Mouse (Mus musculus) brown adipose tissue, adult 24 weeks (tissue): Measurements from ENCODE around the gene Glis1. TPM values are rescaled to one million over a fixed set of nuclear protein-coding genes. Genes with fewer than 3 reads are reported as not detected.

Experiments
- H3K27ac ChIP-seq: fragments of 200-500 bp; replicated peaks from 2 replicates; pipeline ENCODE4 v1.5.1; 2012; ENCODE audit warnings: low read depth, mild to moderate bottlenecking, low read length
- H3K4me1 ChIP-seq: fragments of 200-500 bp; 2 replicates; pipeline ENCODE4 v1.6.1; 2012; ENCODE audit warnings: low read length, mixed read lengths; ENCODE audit not compliant: control insufficient read depth, insufficient read depth, insufficient read length
- H3K4me3 ChIP-seq: fragments of 200-500 bp; 2 replicates; pipeline ENCODE4 v1.5.1; 2012; ENCODE audit warnings: low read depth, mild to moderate bottlenecking, low read length, moderate library complexity; ENCODE audit not compliant: insufficient read depth
- polyA plus RNA-seq: library from polyadenylated mRNA; stranded (reverse); fragments of >200 nt; gene quantifications from 2 replicates; pipeline ENCODE4 v1.2.4, GENCODE M21; 2012; ENCODE audit not compliant: missing spikeins, insufficient read depth, insufficient read length

Gene Glis1
- polyA plus RNA-seq, 1 experiment, result not detected

DNA sequence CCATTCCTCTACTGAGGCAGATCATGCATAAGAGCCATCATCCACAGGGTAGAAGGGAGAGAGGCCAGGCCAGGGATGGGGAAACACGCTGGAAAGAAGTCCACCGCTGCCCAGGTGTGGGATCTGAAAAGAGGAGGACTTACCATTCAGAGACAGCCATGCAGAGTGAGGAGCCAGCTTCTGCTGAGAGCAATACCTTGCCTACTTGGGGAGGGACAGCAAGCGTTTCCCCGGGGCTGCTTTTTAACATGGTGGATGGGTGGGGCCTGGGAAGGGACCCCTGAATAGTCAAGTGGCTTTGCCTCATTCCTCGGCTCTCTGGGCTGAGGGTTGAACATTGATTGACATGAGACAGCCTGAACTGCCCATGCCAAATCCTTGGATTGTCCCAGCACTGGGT, 85.7 kb downstream of the Glis1 start:
- no peak overlapping the region for H3K4me3 ChIP-seq
- no peak overlapping the region for H3K27ac ChIP-seq
- H3K4me1 ChIP-seq, result no peaks in the 10 kb centered on the region

DNA sequence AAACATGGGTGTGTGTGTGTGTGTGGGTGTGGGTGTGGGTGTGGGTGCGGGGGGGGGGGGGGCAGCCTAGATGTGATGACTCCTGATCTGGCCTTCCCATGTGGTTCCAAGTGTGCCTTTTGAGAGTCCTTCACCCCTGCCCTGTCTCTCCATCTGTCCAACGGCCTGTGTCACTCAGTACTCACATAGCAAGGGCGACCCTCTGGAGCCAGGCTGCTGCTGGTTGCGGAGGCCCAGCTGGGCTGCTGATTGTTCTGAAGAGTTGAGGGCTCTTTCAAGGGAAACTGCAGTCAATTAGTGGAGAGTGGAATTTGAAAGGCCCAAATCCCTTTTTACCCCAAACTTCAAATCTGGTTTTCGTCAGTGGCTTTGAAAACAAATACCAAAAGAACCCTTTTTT, 86.4 kb downstream of the Glis1 start:
- Histone ChIP-seq H3K4me1 (no peaks in the 10 kb centered on the region), H3K4me3 (no peak overlapping the region), H3K27ac (no peak overlapping the region)

GRCm38 (mm10) chr4:107523607-107524151, 89.3 kb downstream of the Glis1 start:
- no peak overlapping the region for H3K27ac ChIP-seq
- no peak overlapping the region for H3K4me3 ChIP-seq
- H3K4me1 ChIP-seq, result no peaks in the 10 kb centered on the region

DNA sequence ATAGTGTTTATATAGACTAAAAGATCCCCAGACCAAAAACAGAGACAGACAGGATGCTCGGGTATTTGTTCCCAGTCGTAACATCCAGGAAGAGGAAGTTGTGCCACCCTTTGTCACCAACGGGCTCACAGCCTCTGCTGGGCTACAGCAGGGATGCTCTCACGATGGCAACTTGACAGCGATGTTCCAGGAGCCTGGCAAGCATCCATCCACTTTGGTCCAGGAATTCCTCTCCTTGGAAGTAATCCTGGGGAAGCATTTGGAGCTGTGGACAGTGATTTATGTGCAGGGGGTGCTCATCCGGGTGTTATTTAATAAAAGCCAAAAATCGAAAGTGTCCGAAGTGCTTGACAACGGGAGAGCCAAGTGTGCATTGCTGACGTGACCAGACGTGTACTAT, 100.7 kb downstream of the Glis1 start:
- no peak overlapping the region for H3K4me3 ChIP-seq
- H3K4me1 ChIP-seq, result no peaks in the 10 kb centered on the region
- no peak overlapping the region for H3K27ac ChIP-seq

DNA sequence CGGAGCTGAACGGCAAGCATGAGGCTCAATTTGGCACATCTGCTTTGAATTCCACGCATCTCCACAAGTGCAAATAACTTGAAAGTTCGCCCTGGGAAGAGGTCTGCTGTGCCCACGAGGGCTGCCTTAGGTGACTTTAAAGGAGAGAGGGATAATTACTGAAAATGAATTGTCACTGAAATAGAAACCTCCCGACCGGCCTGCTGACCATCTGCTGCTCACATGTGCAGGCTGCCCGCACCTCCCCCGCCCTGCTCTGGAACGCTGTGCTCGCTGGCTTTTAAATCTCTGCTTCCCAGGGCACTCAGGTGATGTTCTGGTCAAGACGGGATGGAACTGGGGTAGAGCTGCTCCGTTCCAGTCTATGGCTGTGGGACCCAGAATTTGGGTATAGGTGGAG, 103.7 kb downstream of the Glis1 start:
- H3K4me3 ChIP-seq, result no peak overlapping the region
- no peak overlapping the region for H3K27ac ChIP-seq
- no peaks in the 10 kb centered on the region for H3K4me1 ChIP-seq

GRCm38 (mm10) chr4:107538561-107538960, 104.2 kb downstream of the Glis1 start:
- no peak overlapping the region for H3K4me3 ChIP-seq
- H3K27ac ChIP-seq, result no peak overlapping the region
- H3K4me1 ChIP-seq, result no peaks in the 10 kb centered on the region

- H3K27ac ChIP-seq, result no peak overlapping the region
- H3K4me3 ChIP-seq, result no peak overlapping the region
- no peaks in the 10 kb centered on the region for H3K4me1 ChIP-seq
Measured at GRCm38 (mm10) chr4:107539021-107539420, 104.6 kb downstream of the Glis1 start.

GRCm38 (mm10) chr4:107541821-107542220, 107.4 kb downstream of the Glis1 start:
- no peak overlapping the region for H3K27ac ChIP-seq
- no peaks in the 10 kb centered on the region for H3K4me1 ChIP-seq
- H3K4me3 ChIP-seq, result no peak overlapping the region

DNA sequence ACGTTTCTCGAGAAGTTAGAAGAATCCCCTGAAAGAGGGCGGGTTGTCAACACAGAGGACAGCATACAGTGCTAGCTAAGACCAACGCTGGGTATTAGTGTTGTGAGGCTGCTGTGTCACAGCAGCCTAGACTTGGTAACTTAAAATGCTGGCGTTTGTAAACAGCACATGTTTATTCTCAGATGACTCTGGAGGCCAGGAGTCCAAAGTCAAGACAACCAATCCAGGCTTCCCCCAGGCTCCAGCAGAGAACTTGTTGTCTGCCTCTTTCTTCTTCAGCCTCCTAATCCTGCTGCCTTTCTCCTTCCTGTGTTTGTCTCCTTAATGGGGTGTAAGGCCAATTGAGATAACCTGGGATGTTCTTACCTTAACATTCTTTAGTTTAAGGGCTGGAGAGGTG, 110.5 kb downstream of the Glis1 start:
- Histone ChIP-seq H3K27ac (no peak overlapping the region), H3K4me1 (no peaks in the 10 kb centered on the region), H3K4me3 (no peak overlapping the region)

DNA sequence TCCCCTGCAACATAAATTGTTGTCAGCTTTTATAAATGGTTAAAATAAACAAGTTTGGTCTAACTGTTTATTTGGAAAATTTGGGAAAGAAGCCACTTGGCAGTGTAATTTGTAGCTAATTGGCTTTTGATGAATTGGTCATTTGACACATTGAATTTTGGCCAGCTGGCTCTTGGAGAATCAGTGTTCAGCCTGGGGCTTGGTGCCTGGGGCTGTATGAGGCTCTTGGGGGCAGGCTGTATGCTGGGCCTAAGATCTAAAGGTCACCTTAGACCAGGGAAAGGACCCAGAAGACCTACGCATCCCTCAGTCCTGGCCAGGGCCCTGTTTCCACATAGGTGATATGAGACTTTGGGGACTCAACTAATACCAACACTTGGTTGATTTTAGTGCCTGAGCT, 111.3 kb downstream of the Glis1 start:
- H3K4me1 ChIP-seq, result no peaks in the 10 kb centered on the region

GRCm38 (mm10) chr4:107546525-107546924, 112.1 kb downstream of the Glis1 start:
- Histone ChIP-seq H3K27ac (no peak overlapping the region), H3K4me3 (no peak overlapping the region), H3K4me1 (no peaks in the 10 kb centered on the region)

More for the DNA sequence above, 111.3 kb downstream of the Glis1 start:
- Histone ChIP-seq H3K27ac (no peak overlapping the region), H3K4me3 (no peak overlapping the region)

DNA sequence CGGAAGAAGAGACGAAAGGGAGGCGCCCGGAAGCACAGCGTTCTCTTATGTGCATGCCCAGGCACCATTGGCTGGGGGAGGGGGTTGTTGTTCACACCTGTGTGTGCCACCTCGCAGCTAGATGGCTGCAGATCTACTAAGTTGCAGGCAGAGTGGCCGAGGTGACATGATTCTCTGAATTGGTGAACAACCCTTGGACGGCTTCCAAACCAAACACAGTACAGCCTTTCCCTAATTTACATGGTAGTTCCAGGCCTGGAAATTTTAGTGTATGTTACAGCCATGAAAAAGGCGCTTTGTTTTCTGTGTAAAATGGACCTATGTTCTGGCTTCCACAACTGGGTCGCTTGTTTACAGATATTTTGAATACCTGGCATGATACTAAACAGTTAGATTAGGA, 115.7 kb downstream of the Glis1 start:
- no peak overlapping the region for H3K4me3 ChIP-seq
- no peaks in the 10 kb centered on the region for H3K4me1 ChIP-seq

DNA sequence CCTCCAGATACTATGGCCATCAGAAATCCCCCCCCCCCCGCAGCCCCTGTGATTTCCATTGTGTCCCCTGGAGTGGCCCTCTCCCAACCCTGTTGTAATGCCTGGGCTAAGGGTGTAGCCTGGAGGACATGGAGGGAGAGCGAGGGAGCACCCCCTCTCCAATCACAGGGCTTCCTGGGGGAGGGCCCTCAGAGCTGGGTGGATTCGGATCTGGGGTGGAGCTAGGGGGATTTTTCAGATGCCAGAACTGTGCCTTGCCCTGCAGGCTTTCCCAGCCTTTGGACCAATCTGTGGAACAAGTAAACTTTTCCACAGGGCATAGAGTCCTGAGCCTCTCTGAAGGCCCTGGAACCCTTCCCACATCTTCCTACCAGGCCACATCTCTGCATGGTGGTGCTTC, 116.2 kb downstream of the Glis1 start:
- Histone ChIP-seq H3K27ac (no peak overlapping the region), H3K4me3 (no peak overlapping the region), H3K4me1 (no peaks in the 10 kb centered on the region)

More for the DNA sequence above, 115.7 kb downstream of the Glis1 start:
- H3K27ac ChIP-seq, result no peak overlapping the region

- Histone ChIP-seq H3K4me1 (no peaks in the 10 kb centered on the region), H3K27ac (no peak overlapping the region), H3K4me3 (no peak overlapping the region)
Measured at GRCm38 (mm10) chr4:107552696-107553095, 118.3 kb downstream of the Glis1 start.

GRCm38 (mm10) chr4:107553774-107554173, 119.4 kb downstream of the Glis1 start:
- Histone ChIP-seq H3K4me3 (no peak overlapping the region), H3K27ac (no peak overlapping the region), H3K4me1 (no peaks in the 10 kb centered on the region)

DNA sequence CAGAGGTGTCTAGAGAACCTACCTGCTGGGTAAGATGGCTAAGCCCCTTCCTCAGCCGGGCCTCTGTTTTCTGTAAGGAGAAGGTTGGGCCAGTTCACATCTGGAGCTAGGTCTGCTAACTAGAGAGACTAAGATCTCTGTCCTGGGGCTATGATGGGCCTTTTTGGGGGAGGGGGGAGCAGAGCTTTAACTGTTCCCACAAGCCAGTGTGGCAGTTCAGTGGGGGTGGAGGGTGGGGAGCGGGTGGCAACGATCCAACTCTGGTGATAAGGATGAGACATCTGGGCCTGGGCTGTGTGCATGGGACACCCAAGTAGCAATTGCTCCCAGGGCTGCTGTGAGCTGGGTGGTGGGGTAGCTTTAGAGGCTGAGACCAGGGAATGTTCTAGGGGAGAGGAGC, 124.4 kb downstream of the Glis1 start:
- H3K27ac ChIP-seq, result no peak overlapping the region
- H3K4me3 ChIP-seq, result no peak overlapping the region
- H3K4me1 ChIP-seq, result no peaks in the 10 kb centered on the region

GRCm38 (mm10) chr4:107561056-107561455, 126.7 kb downstream of the Glis1 start:
- Histone ChIP-seq H3K4me3 (no peak overlapping the region), H3K4me1 (no peaks in the 10 kb centered on the region), H3K27ac (no peak overlapping the region)
